Mouse (Mus musculus) neural tube, embryonic 13.5 days (tissue): ENCODE results near the gene Sdc4. TPM values are rescaled to one million over a fixed set of nuclear protein-coding genes. Genes with fewer than 3 reads are reported as not detected.

Experiments
- ATAC-seq: fragments of 200-750 bp; cut with Nextera tagmentation; 2 replicates; pipeline ENCODE4 v1.8.0; 2017; ENCODE audit warnings: low read depth, mild to moderate bottlenecking, moderate TSS enrichment, moderate library complexity
- H3K27ac ChIP-seq: fragments of 300-500 bp; sonication (generic); replicated peaks from 2 replicates; pipeline ENCODE4 v1.5.1; 2015; ENCODE audit warnings: moderate library complexity, mild to moderate bottlenecking, inconsistent platforms
- H3K27me3 ChIP-seq: fragments of 300-500 bp; sonication (generic); 2 replicates; pipeline ENCODE4 v1.6.1; 2015; ENCODE audit warnings: mild to moderate bottlenecking, inconsistent platforms
- H3K36me3 ChIP-seq: fragments of 300-500 bp; sonication (generic); 2 replicates; pipeline ENCODE4 v1.6.1; 2015; ENCODE audit warnings: mild to moderate bottlenecking, inconsistent platforms
- H3K4me1 ChIP-seq: fragments of 300-500 bp; sonication (generic); replicated peaks from 2 replicates; pipeline ENCODE4 v1.6.1; 2015; ENCODE audit warnings: inconsistent platforms
- H3K4me2 ChIP-seq: fragments of 300-500 bp; sonication (generic); 2 replicates; pipeline ENCODE4 v1.6.1; 2015; ENCODE audit warnings: inconsistent platforms, mild to moderate bottlenecking, moderate library complexity
- H3K4me3 ChIP-seq: fragments of 300-500 bp; sonication (generic); 2 replicates; pipeline ENCODE4 v1.5.1; 2015; ENCODE audit warnings: mild to moderate bottlenecking, inconsistent platforms
- H3K9ac ChIP-seq: fragments of 300-500 bp; sonication (generic); 2 replicates; pipeline ENCODE4 v1.6.1; 2015; ENCODE audit warnings: moderate library complexity, mild to moderate bottlenecking, inconsistent platforms
- H3K9me3 ChIP-seq: fragments of 300-500 bp; sonication (generic); 2 replicates; pipeline ENCODE4 v1.6.1; 2016; ENCODE audit warnings: inconsistent platforms
- WGBS: fragments of 180-500 bp; shearing (Covaris S2); methylation state at CpG from one replicate; pipeline ENCODE4 v1.1.7; 2015; 5-methylcytosine and 5-hydroxymethylcytosine counted together
- polyA plus RNA-seq: library from polyadenylated mRNA; unstranded; fragments of >200 nt; fragmentation: Nextera tagmentation; extraction: Ambion mirVana; gene quantifications from 2 replicates; pipeline ENCODE4 v1.2.1, GENCODE M21; 2015

The Sdc4 gene
- polyA plus RNA-seq, 1 experiment from 2014 or later, result 9.4 TPM

GRCm38 (mm10) chr2:164426121-164426520, 17.6 kb downstream of the Sdc4 start:
- H3K9me3 ChIP-seq, result no peaks in the 10 kb centered on the region
- no peak overlapping the region for H3K4me3 ChIP-seq
- H3K4me1 ChIP-seq, result no peaks in the 10 kb centered on the region; the same call in 1 of the 2 replicates
- ATAC-seq, result no peak
- 27% methylated on average over 12 of the region's 12 CpGs for WGBS
- H3K4me2 ChIP-seq, result no peak overlapping the region
- peaks cover 14% of the 10 kb centered on the region; the same call in 1 of the 2 replicates for H3K27me3 ChIP-seq
- H3K36me3 ChIP-seq, result no peaks in the 10 kb centered on the region
- H3K27ac ChIP-seq, result no peak overlapping the region
- no peak overlapping the region for H3K9ac ChIP-seq

- H3K4me3 ChIP-seq, result no peak overlapping the region
- no peak for ATAC-seq
- H3K9ac ChIP-seq, result no peak overlapping the region
- no peak overlapping the region for H3K27ac ChIP-seq
- WGBS, result 81% methylated on average over 5 of the region's 5 CpGs
- peaks cover 10% of the 10 kb centered on the region; the same call in 1 of the 2 replicates for H3K27me3 ChIP-seq
- no peak overlapping the region for H3K4me2 ChIP-seq
- H3K4me1 ChIP-seq, result no peaks in the 10 kb centered on the region; the same call in 1 of the 2 replicates
- H3K36me3 ChIP-seq, result no peaks in the 10 kb centered on the region
- H3K9me3 ChIP-seq, result no peaks in the 10 kb centered on the region
Observed at GRCm38 (mm10) chr2:164425401-164425800, 18.3 kb downstream of the Sdc4 start.

- H3K27ac ChIP-seq, result no peak overlapping the region
- H3K36me3 ChIP-seq, result no peaks in the 10 kb centered on the region
- no peaks in the 10 kb centered on the region for H3K9me3 ChIP-seq
- ATAC-seq, result no peak
- no peaks in the 10 kb centered on the region for H3K4me1 ChIP-seq
- H3K9ac ChIP-seq, result no peak overlapping the region
- peaks cover 2% of the 10 kb centered on the region; the same call in 1 of the 2 replicates for H3K27me3 ChIP-seq
- H3K4me3 ChIP-seq, result no peak overlapping the region
- no peak overlapping the region for H3K4me2 ChIP-seq
- WGBS, result 84% methylated on average over 8 of the region's 8 CpGs
Observed at GRCm38 (mm10) chr2:164424406-164424805, 19.3 kb downstream of the Sdc4 start.

- Histone ChIP-seq H3K9ac (no peak overlapping the region), H3K27ac (no peak overlapping the region), H3K9me3 (no peaks in the 10 kb centered on the region), H3K36me3 (no peaks in the 10 kb centered on the region), H3K4me3 (no peak overlapping the region), H3K4me2 (no peak overlapping the region), H3K4me1 (no peaks in the 10 kb centered on the region), H3K27me3 (no peaks in the 10 kb centered on the region)
- ATAC-seq, result no peak
- 88% methylated on average over 11 of the region's 11 CpGs for WGBS
Observed at GRCm38 (mm10) chr2:164423464-164423863, 20.2 kb downstream of the Sdc4 start.

- Histone ChIP-seq H3K27me3 (no peaks in the 10 kb centered on the region), H3K9me3 (no peaks in the 10 kb centered on the region), H3K4me1 (no peaks in the 10 kb centered on the region), H3K9ac (no peak overlapping the region), H3K4me3 (no peak overlapping the region), H3K4me2 (no peak overlapping the region), H3K27ac (no peak overlapping the region), H3K36me3 (no peaks in the 10 kb centered on the region)
- no peak for ATAC-seq
- WGBS, result 91% methylated on average over 15 of the region's 15 CpGs
Observed at GRCm38 (mm10) chr2:164422675-164423393, 20.9 kb downstream of the Sdc4 start.

GRCm38 (mm10) chr2:164421979-164422378, 21.7 kb downstream of the Sdc4 start:
- Histone ChIP-seq H3K9ac (no peak overlapping the region), H3K27ac (no peak overlapping the region), H3K36me3 (no peaks in the 10 kb centered on the region), H3K4me2 (no peak overlapping the region), H3K4me3 (no peak overlapping the region), H3K4me1 (no peaks in the 10 kb centered on the region), H3K27me3 (no peaks in the 10 kb centered on the region), H3K9me3 (no peaks in the 10 kb centered on the region)
- WGBS, result 86% methylated on average over 8 of the region's 8 CpGs
- no peak for ATAC-seq

- Histone ChIP-seq H3K4me1 (no peaks in the 10 kb centered on the region), H3K9me3 (no peaks in the 10 kb centered on the region), H3K9ac (no peak overlapping the region), H3K4me2 (no peak overlapping the region), H3K27me3 (peaks cover 3% of the 10 kb centered on the region; the same call in 1 of the 2 replicates), H3K4me3 (no peak overlapping the region), H3K27ac (no peak overlapping the region), H3K36me3 (no peaks in the 10 kb centered on the region)
- ATAC-seq, result no peak
- WGBS, result 88% methylated on average over 7 of the region's 7 CpGs
Observed at GRCm38 (mm10) chr2:164421306-164421705, 22.4 kb downstream of the Sdc4 start.

- H3K9ac ChIP-seq, result no peak overlapping the region
- H3K4me3 ChIP-seq, result no peak overlapping the region
- H3K27ac ChIP-seq, result no peak overlapping the region
- peaks cover 5% of the 10 kb centered on the region; the same call in 1 of the 2 replicates for H3K27me3 ChIP-seq
- ATAC-seq, result no peak
- H3K4me2 ChIP-seq, result no peak overlapping the region
- WGBS, result 4% methylated on average over 3 of the region's 3 CpGs
- H3K9me3 ChIP-seq, result no peaks in the 10 kb centered on the region
- H3K36me3 ChIP-seq, result no peaks in the 10 kb centered on the region
- no peaks in the 10 kb centered on the region for H3K4me1 ChIP-seq
Observed at GRCm38 (mm10) chr2:164419489-164419888, 24.2 kb downstream of the Sdc4 start.

- Histone ChIP-seq H3K4me2 (no peak overlapping the region), H3K9ac (no peak overlapping the region), H3K9me3 (no peaks in the 10 kb centered on the region), H3K36me3 (no peaks in the 10 kb centered on the region), H3K4me1 (peaks cover 5% of the 10 kb centered on the region; the same call in 1 of the 2 replicates), H3K4me3 (no peak overlapping the region), H3K27me3 (peaks cover 16% of the 10 kb centered on the region), H3K27ac (no peak overlapping the region)
- 27% methylated on average over 3 of the region's 3 CpGs for WGBS
- ATAC-seq, result no peak
Observed at GRCm38 (mm10) chr2:164418308-164418875, 25.3 kb downstream of the Sdc4 start.

- peaks cover 5% of the 10 kb centered on the region; the same call in 1 of the 2 replicates for H3K4me1 ChIP-seq
- no peak overlapping the region for H3K4me3 ChIP-seq
- WGBS, result 1% methylated on average over 2 of the region's 2 CpGs
- H3K27me3 ChIP-seq, result peaks cover 17% of the 10 kb centered on the region
- no peak overlapping the region for H3K27ac ChIP-seq
- no peaks in the 10 kb centered on the region for H3K36me3 ChIP-seq
- H3K9me3 ChIP-seq, result no peaks in the 10 kb centered on the region
- H3K9ac ChIP-seq, result no peak overlapping the region
- H3K4me2 ChIP-seq, result no peak overlapping the region
- no peak for ATAC-seq
Observed at GRCm38 (mm10) chr2:164417198-164417597, 26.5 kb downstream of the Sdc4 start.

GRCm38 (mm10) chr2:164414581-164414980, 29.1 kb downstream of the Sdc4 start:
- ATAC-seq, result no peak
- peak overlapping the region; percentile 47 for H3K4me2 ChIP-seq
- no peaks in the 10 kb centered on the region for H3K9me3 ChIP-seq
- H3K27me3 ChIP-seq, result peaks cover 33% of the 10 kb centered on the region
- WGBS, result 71% methylated on average over 10 of the region's 10 CpGs
- H3K27ac ChIP-seq, result no peak overlapping the region
- H3K4me1 ChIP-seq, result peaks cover 5% of the 10 kb centered on the region; the same call in 1 of the 2 replicates
- H3K4me3 ChIP-seq, result 0 out of 2 replicates have a peak overlapping the region, but pooled peaks have one; percentile 14
- no peak overlapping the region for H3K9ac ChIP-seq
- H3K36me3 ChIP-seq, result no peaks in the 10 kb centered on the region

- H3K9ac ChIP-seq, result no peak overlapping the region
- peaks cover 37% of the 10 kb centered on the region for H3K27me3 ChIP-seq
- H3K27ac ChIP-seq, result no peak overlapping the region
- peak; percentile 47 for ATAC-seq
- H3K4me1 ChIP-seq, result peaks cover 5% of the 10 kb centered on the region; the same call in 1 of the 2 replicates
- H3K4me2 ChIP-seq, result peak overlapping the region; percentile 47
- H3K9me3 ChIP-seq, result no peaks in the 10 kb centered on the region
- 29% methylated on average over 28 of the region's 28 CpGs for WGBS
- no peaks in the 10 kb centered on the region for H3K36me3 ChIP-seq
- H3K4me3 ChIP-seq, result peak overlapping the region; percentile 14; the same call in 1 of the 2 replicates
Observed at GRCm38 (mm10) chr2:164414167-164414566, 29.5 kb downstream of the Sdc4 start.
